Mouse (Mus musculus) forebrain, embryonic 14.5 days (tissue): ENCODE data around the gene Dock2. TPM values are rescaled to one million over a fixed set of nuclear protein-coding genes. Genes with fewer than 3 reads are reported as not detected.

Source experiments
- ATAC-seq: fragments of 200-750 bp; cut with Nextera tagmentation; 2 replicates; pipeline ENCODE4 v1.8.0; 2017; ENCODE audit warnings: mild to moderate bottlenecking, moderate library complexity
- DNase-seq: peaks from one replicate; pipeline ENCODE4 v3.0.0-alpha.2; 2015; ENCODE audit warnings: low spot score
- H3K27ac ChIP-seq: fragments of 300-500 bp; sonication (generic); 2 replicates; pipeline ENCODE4 v1.5.1; 2014; ENCODE audit warnings: low read depth, mild to moderate bottlenecking, control low read depth, low read length, moderate library complexity
- H3K27me3 ChIP-seq: fragments of 300-500 bp; sonication (generic); replicated peaks from 2 replicates; pipeline ENCODE4 v1.6.1; 2014; ENCODE audit warnings: low read length, control low read depth, mixed read lengths; ENCODE audit not compliant: control insufficient read depth, insufficient read depth
- H3K36me3 ChIP-seq: fragments of 300-500 bp; sonication (generic); 2 replicates; pipeline ENCODE4 v1.6.1; 2014; ENCODE audit warnings: low read length, control low read depth; ENCODE audit not compliant: control insufficient read depth, insufficient read depth
- H3K4me1 ChIP-seq: fragments of 300-500 bp; sonication (generic); 2 replicates; pipeline ENCODE4 v1.6.1; 2014; ENCODE audit warnings: antibody characterized with exemption, low read length, control low read depth; ENCODE audit not compliant: control insufficient read depth, insufficient read depth
- H3K4me2 ChIP-seq: fragments of 300-500 bp; sonication (generic); 2 replicates; pipeline ENCODE4 v1.6.1; 2014; ENCODE audit warnings: mild to moderate bottlenecking, control low read depth, low read length
- H3K4me3 ChIP-seq: fragments of 300-500 bp; sonication (generic); 2 replicates; pipeline ENCODE4 v1.5.1; 2014; ENCODE audit warnings: low read depth, low read length, control low read depth
- H3K9ac ChIP-seq: fragments of 300-500 bp; sonication (generic); 2 replicates; pipeline ENCODE4 v1.6.1; 2014; ENCODE audit warnings: mild to moderate bottlenecking, low read length, control low read depth, moderate library complexity
- H3K9me3 ChIP-seq: fragments of 300-500 bp; sonication (generic); replicated peaks from 2 replicates; pipeline ENCODE4 v1.6.1; 2016; ENCODE audit warnings: low read length, control low read depth, mixed read lengths; ENCODE audit not compliant: control insufficient read depth
- WGBS: fragments of 180-500 bp; shearing (Covaris S2); extraction: QIAGEN DNeasy Blood & Tissue Kit; methylation state at CpG from one replicate; pipeline ENCODE4 v1.1.7; 2014; 5-methylcytosine and 5-hydroxymethylcytosine counted together
- polyA plus RNA-seq: library from polyadenylated mRNA; unstranded; fragments of >200 nt; fragmentation: Nextera tagmentation; extraction: Ambion mirVana; gene quantifications from 2 replicates; pipeline ENCODE4 v1.2.1, GENCODE M21; 2014

The Dock2 gene
- polyA plus RNA-seq, 1 experiment from 2014 or later = 0.37 TPM

- H3K9ac ChIP-seq = no peak overlapping the region
- no peaks in the 10 kb centered on the region for H3K36me3 ChIP-seq
- no peak overlapping the region for H3K4me3 ChIP-seq
- no peaks in the 10 kb centered on the region for H3K9me3 ChIP-seq
- no peak overlapping the region for H3K27ac ChIP-seq
- 35% methylated on average over 6 of the region's 6 CpGs for WGBS
- no peak overlapping the region for H3K4me2 ChIP-seq
- peaks cover 5% of the 10 kb centered on the region; the same call in 1 of the 2 replicates for H3K4me1 ChIP-seq
- H3K27me3 ChIP-seq = no peaks in the 10 kb centered on the region
- ATAC-seq (no peak), DNase-seq (peak; percentile 24)
Observed at GRCm38 (mm10) chr11:34421061-34421460, 362.6 kb downstream of the Dock2 start.

- ATAC-seq = no peak
- no peaks in the 10 kb centered on the region for H3K36me3 ChIP-seq
- peaks cover 11% of the 10 kb centered on the region; the same call in 1 of the 2 replicates for H3K4me1 ChIP-seq
- H3K27me3 ChIP-seq = no peaks in the 10 kb centered on the region
- H3K27ac ChIP-seq = no peak overlapping the region
- DNase-seq = no peak
- no peaks in the 10 kb centered on the region for H3K9me3 ChIP-seq
- H3K4me3 ChIP-seq = no peak overlapping the region
- 59% methylated on average over 3 of the region's 3 CpGs for WGBS
- no peak overlapping the region for H3K9ac ChIP-seq
- no peak overlapping the region for H3K4me2 ChIP-seq
Observed at GRCm38 (mm10) chr11:34416619-34416979, 367.1 kb downstream of the Dock2 start.

- peak; percentile 73 for DNase-seq
- no peak overlapping the region for H3K4me3 ChIP-seq
- 23% methylated on average over 9 of the region's 9 CpGs for WGBS
- no peaks in the 10 kb centered on the region for H3K9me3 ChIP-seq
- ATAC-seq = peak; percentile 58
- no peaks in the 10 kb centered on the region for H3K27me3 ChIP-seq
- no peak overlapping the region for H3K27ac ChIP-seq
- H3K4me2 ChIP-seq = no peak overlapping the region
- H3K36me3 ChIP-seq = no peaks in the 10 kb centered on the region
- H3K9ac ChIP-seq = no peak overlapping the region
- peaks cover 11% of the 10 kb centered on the region; the same call in 1 of the 2 replicates for H3K4me1 ChIP-seq
Observed at GRCm38 (mm10) chr11:34415884-34416618, 367.6 kb downstream of the Dock2 start.

GRCm38 (mm10) chr11:34406850-34407249, 376.8 kb downstream of the Dock2 start:
- no peaks in the 10 kb centered on the region for H3K27me3 ChIP-seq
- no peaks in the 10 kb centered on the region for H3K9me3 ChIP-seq
- no peak overlapping the region for H3K9ac ChIP-seq
- no peaks in the 10 kb centered on the region for H3K4me1 ChIP-seq
- H3K27ac ChIP-seq = no peak overlapping the region
- ATAC-seq = no peak
- no peak overlapping the region for H3K4me2 ChIP-seq
- no peak overlapping the region for H3K4me3 ChIP-seq
- H3K36me3 ChIP-seq = no peaks in the 10 kb centered on the region
- 19% methylated on average over 5 of the region's 5 CpGs for WGBS
- no peak for DNase-seq

GRCm38 (mm10) chr11:34406309-34406708, 377.4 kb downstream of the Dock2 start:
- Histone ChIP-seq H3K27ac (no peak overlapping the region), H3K4me1 (no peaks in the 10 kb centered on the region), H3K36me3 (no peaks in the 10 kb centered on the region), H3K4me3 (no peak overlapping the region), H3K9ac (no peak overlapping the region), H3K27me3 (no peaks in the 10 kb centered on the region), H3K4me2 (no peak overlapping the region), H3K9me3 (no peaks in the 10 kb centered on the region)
- WGBS = 67% methylated on average over 8 of the region's 8 CpGs
- DNase-seq (no peak), ATAC-seq (no peak)

- Histone ChIP-seq H3K27ac (no peak overlapping the region), H3K4me3 (no peak overlapping the region), H3K9me3 (no peaks in the 10 kb centered on the region), H3K36me3 (no peaks in the 10 kb centered on the region), H3K4me2 (no peak overlapping the region), H3K4me1 (no peaks in the 10 kb centered on the region), H3K27me3 (no peaks in the 10 kb centered on the region), H3K9ac (no peak overlapping the region)
- 91% methylated on average over 1 of the region's 1 CpGs for WGBS
- no peak for ATAC-seq
- no peak for DNase-seq
Observed at GRCm38 (mm10) chr11:34405311-34405710, 378.4 kb downstream of the Dock2 start.

GRCm38 (mm10) chr11:34401343-34401742, 382.3 kb downstream of the Dock2 start:
- DNase-seq (peak; percentile 13), ATAC-seq (no peak)
- Histone ChIP-seq H3K27me3 (no peaks in the 10 kb centered on the region), H3K4me3 (no peak overlapping the region), H3K9ac (no peak overlapping the region), H3K4me2 (no peak overlapping the region), H3K27ac (no peak overlapping the region), H3K4me1 (no peaks in the 10 kb centered on the region), H3K9me3 (no peaks in the 10 kb centered on the region), H3K36me3 (no peaks in the 10 kb centered on the region)
- 85% methylated on average over 8 of the region's 8 CpGs for WGBS

GRCm38 (mm10) chr11:34398555-34398954, 385.1 kb downstream of the Dock2 start:
- ATAC-seq (no peak), DNase-seq (no peak)
- Histone ChIP-seq H3K4me3 (no peak overlapping the region), H3K36me3 (no peaks in the 10 kb centered on the region), H3K27me3 (no peaks in the 10 kb centered on the region), H3K27ac (no peak overlapping the region), H3K9me3 (no peaks in the 10 kb centered on the region), H3K4me1 (no peaks in the 10 kb centered on the region), H3K9ac (no peak overlapping the region), H3K4me2 (no peak overlapping the region)
- 96% methylated on average over 2 of the region's 2 CpGs for WGBS

GRCm38 (mm10) chr11:34397661-34398060, 386.0 kb downstream of the Dock2 start:
- no peaks in the 10 kb centered on the region for H3K36me3 ChIP-seq
- DNase-seq (no peak), ATAC-seq (no peak)
- no peaks in the 10 kb centered on the region for H3K4me1 ChIP-seq
- no peak overlapping the region for H3K4me2 ChIP-seq
- no peak overlapping the region for H3K27ac ChIP-seq
- H3K27me3 ChIP-seq = no peaks in the 10 kb centered on the region
- H3K9ac ChIP-seq = no peak overlapping the region
- 94% methylated on average over 5 of the region's 5 CpGs for WGBS
- H3K4me3 ChIP-seq = no peak overlapping the region
- H3K9me3 ChIP-seq = no peaks in the 10 kb centered on the region
